Mouse (Mus musculus) lung, postnatal 4 days (tissue): ENCODE data around the gene Nrp1.

Experiments used
- DNase-seq, 2 experiments: peaks; one replicate each; pipeline ENCODE4 v3.0.0; 2021

The Nrp1 gene

GRCm38 (mm10) chr8:128471186-128471585 lies 112.8 kb downstream of the Nrp1 start:
- no peak for DNase-seq

DNA sequence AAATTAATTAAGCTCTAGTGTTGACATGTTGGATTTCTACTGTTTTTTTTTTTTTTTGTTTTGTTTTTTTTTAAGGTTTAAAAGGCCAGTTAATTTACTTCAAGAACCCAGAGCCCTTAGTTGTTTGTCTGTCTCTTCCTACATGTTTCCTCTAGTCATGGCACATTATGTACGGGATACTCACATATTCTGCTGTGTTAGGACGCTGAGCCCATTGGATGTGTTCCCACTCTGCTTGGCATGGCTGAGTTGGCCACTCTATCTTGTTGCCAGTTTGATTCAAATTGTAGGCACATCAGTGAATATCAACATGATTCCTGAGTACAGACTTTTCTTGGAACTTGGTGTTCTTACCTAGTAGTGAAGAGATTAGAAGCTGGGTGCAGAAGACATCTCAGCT lies 114.5 kb downstream of the Nrp1 start:
- DNase-seq: no peak

DNA sequence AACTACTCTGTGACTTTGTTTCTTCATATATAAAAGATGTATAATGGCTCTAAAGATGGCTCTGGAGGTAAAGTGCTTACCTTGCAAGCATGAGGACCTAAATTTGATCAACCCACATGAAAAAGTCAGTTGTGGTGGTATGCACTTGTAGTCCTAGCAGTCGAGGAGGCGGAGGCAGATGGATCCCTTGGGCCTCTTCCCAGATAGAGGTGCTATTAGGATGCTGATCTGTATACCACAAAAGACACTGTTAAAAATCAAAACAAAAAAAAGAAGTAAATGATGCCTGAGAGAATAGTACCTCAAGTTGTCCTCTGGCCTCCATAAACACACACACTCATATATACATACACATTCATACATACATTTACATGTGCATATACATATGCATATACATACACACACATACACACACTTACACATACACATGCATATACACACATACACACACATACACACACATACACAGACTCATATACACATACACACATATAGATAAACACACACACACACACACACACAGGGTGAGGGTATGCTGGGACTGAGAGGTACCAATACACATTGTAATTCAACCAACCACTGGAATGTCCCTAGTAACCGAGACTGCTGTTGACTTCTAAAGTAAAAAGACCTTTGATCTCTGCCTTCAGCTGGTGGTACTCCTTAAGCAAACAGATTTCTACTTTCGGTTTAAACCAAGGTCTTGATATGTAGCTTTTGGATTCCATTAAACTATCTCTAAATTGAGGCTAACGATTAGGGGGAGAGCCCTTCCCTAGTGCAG lies 115.2 kb downstream of the Nrp1 start:
- no peak for DNase-seq

- no peak for DNase-seq
Observed at GRCm38 (mm10) chr8:128474614-128475013, 116.2 kb downstream of the Nrp1 start.

DNA sequence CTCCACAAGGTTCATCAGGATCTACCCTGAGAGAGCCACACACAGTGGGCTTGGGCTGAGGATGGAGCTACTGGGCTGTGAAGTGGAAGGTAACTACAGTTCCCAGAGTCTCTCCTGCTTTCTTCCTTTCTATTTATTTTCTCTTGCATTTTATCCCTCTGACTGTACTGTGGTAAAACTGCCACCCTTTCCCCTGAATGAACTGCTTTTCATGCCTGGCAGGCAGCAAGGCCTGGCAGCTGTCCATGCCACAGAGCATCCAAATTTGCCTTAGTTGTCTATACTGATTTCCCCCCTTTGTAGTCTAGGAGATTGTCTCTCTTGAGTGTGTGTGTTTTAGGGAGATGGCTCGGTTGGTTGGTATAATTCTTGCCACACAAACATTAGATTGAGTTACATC lies 117.8 kb downstream of the Nrp1 start:
- DNase-seq: no peak

DNA sequence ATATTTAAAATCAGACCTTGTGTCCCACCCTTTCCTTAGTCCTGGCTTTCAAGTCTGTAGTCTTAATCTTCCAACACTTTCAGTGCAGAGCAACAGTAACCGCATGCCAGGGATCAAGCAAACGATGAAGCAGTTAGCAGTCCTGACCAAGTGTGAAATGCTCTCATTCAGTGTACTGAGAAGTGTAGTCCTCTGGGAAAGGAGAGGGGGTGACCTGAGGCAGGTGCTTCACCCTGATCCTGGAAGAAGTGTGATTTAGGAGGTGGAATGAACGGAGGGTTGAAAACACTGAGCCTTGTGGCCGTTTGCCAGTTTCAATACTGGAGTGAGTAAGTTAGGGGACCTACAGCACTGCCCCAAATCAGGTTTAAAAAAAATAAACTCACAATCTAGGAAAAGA lies 119.6 kb downstream of the Nrp1 start:
- DNase-seq: no peak

GRCm38 (mm10) chr8:128479309-128480013 lies 121.1 kb downstream of the Nrp1 start:
- DNase-seq: no peak

GRCm38 (mm10) chr8:128480896-128481665 lies 122.7 kb downstream of the Nrp1 start:
- no peak for DNase-seq

DNA sequence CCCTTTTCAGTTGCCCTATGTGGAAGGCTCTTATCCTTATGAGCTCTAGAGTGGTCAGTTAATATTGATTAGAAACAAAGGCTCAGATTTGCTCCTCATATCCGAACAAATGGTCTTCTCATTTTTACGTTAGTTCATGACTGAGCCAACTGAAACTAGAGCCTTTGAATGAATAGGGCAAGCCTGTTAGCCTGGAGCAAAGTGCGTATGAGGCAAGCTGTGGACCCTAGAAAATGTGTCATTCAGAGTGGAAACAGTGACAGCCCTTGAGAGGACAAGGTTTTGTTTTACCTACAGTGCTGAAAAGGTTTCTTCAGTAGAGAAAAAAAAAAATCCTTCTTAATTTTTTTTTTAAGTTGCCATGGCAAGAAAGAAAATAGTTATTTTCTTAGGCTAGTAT lies 124.9 kb downstream of the Nrp1 start:
- DNase-seq: no peak

GRCm38 (mm10) chr8:128484720-128485124 lies 126.3 kb downstream of the Nrp1 start:
- peak in 1 of 2 experiments; percentile 23 for DNase-seq

DNA sequence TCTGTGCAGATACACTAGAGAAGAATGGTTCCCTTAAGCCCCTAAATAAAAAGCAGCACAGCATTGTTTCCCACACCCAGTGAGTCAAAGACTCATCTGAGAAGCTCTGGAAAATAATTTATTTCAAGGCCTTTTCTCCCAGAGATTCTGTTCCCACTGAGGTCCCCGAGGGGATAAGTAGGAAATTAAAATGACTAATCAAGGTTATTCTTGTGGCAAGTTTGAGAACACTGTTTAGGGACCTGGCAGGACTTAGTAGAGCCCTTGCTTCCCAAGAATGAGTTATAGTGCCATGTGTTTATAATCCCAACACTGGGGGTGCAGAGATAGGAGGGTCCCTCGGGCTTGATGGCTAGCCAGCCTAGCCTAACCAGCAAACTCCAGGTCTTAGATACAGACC lies 127.6 kb downstream of the Nrp1 start:
- DNase-seq: no peak

DNA sequence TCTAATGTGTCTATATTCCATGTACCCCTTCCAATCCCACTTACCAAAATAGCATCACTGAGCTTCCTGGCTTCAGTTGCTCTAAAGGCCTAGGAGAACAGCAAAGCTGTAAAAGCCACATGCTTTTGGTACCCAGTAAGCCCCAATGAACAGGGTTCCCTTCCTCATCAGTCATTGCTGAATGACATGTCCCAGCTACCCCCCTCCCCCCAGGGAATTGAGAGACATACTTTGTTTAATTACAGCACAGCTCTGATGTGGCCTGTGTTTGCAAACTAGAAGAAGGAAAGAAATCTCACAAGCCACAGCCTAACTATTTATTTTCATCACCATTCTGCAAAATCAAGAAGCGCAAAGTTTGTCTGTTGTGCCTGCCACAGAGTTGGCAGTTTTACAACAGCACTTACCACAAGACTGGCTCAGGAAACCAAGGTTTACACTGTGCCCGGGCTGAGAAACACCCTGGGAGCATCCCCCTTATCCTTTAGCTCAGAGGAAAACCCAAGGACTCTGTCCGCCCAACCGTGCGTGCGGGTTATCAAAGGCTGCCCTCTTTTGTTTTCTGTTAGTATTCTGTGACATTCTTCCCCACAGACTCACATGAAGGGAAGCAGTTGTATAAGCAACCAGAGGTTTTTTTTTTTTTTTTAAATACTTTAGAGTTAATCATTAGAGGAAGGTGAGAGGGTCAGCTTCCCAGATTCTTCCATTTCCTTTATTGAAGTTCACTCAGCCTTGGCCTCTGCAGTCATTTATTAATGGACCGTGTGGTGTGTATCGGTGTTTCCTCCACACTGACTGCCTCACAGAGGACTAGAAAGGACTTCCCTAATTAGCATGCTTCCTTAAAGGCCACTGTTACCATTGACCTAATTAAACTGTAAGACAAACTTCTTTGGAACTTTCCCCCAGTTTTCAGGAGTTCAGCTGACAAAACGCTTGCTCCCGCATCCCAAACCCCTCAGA lies 129.8 kb downstream of the Nrp1 start:
- DNase-seq: peak; percentile 65 to 81

GRCm38 (mm10) chr8:128489351-128489750 lies 130.9 kb downstream of the Nrp1 start:
- no peak for DNase-seq

DNA sequence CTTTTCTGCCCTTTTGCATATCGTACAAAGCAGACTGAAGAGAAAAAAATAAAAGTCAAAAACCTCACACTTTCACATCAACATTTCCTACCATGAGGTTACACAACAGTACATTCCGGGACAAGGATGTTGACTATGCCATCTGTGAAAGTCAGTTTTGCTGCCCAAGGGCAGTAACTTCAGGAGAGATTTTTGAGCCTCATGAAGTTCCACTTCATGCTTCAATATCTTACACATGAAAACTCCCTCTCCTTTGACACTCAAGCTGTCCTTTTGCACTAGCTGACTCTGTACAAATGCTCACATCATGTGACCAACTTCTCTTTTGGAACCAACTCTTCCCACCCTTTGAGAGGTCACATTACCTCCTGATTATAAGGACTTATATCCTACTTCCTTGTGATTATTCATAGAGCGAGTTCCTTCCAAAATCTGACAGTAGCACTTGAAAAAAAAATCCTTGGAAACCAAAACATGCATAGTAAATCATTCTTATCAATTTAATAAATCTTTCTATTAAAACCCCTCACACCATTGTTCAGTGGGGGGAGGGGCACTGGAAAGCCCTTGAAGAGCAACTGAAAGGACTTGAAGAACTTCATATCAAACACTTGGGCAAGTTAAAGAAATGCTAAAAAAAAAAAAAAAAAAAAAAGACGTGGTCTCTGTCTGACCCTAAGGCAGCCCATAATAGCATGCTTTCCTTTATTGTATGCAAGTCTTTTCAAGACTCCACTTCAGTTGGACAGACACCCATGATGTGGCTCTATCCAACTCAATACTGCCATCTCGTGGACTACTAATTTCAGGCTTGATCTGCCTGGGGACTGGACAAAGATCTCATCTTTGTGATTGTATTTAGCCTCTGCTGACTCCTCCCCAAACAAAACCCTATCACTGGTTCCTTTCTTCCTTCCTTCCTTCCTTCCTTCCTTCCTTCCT lies 133.0 kb downstream of the Nrp1 start:
- peak; percentile 39 to 79 for DNase-seq

GRCm38 (mm10) chr8:128493801-128494200 lies 135.4 kb downstream of the Nrp1 start:
- no peak for DNase-seq

GRCm38 (mm10) chr8:128498836-128499235 lies 140.4 kb downstream of the Nrp1 start:
- no peak for DNase-seq

- no peak for DNase-seq
Observed at GRCm38 (mm10) chr8:128504136-128504829, 145.9 kb downstream of the Nrp1 start.

- DNase-seq: no peak
Observed at GRCm38 (mm10) chr8:128505866-128506265, 147.5 kb downstream of the Nrp1 start.

DNA sequence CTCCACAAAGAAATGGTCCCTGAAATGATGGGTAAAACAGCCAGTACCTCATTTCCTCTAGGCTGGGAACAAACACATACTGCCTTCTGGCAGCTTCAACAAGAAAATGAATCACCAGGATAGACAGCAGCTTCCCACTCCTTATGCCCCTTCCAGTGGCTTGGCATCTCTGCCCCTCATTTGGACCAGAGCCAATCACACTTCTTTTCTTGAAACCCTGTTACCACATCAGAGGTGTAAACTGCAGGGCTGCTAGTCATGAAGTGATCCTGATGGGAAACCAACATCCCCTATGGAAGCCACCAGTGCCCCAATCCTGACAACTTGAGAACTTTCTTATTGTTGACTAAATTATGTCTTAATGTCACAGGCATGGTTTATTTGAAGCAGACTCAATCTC lies 150.3 kb downstream of the Nrp1 start:
- DNase-seq: no peak

GRCm38 (mm10) chr8:128511021-128511420 lies 152.6 kb downstream of the Nrp1 start:
- no peak for DNase-seq

- no peak for DNase-seq
Observed at GRCm38 (mm10) chr8:128511732-128512131, 153.3 kb downstream of the Nrp1 start.
